Mouse (Mus musculus): ENCODE data around the gene Pde12. TPM values are rescaled to one million over a fixed set of nuclear protein-coding genes. Genes with fewer than 3 reads are reported as not detected.

The Pde12 gene
- polyA plus RNA-seq, 1 experiment: 3.4 TPM

DNA sequence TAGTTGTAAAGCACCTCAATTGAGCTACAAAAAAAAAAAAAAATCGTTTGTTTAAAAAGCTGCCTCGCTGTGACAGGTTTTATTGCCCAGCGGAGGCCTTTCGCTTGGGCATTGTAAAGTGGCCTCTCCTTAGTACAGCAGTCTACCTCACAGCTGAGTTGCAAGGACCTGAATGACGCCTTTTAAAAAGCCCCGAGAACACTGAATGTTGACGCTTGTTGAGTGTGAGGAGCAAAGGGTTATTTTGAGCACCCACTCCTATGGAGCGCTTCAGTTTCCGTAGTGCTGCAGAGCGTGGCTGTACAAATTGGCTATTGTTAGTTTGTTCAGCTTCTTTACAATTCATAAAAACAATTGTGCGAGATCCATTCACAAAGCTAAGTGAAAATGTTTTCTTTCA is 30.4 kb downstream of the Pde12 start:
- Histone ChIP-seq H3K27me3 (ENCODE audit: control insufficient read depth, insufficient read depth, insufficient read length) (no peaks in the 10 kb centered on the region), H3ac (ENCODE audit: control insufficient read depth, insufficient read length) (peak overlapping the region; percentile 41), H3K36me3 (ENCODE audit: control insufficient read depth, insufficient read depth) (no peaks in the 10 kb centered on the region), H3K79me2 (ENCODE audit: control insufficient read depth, insufficient read depth) (peaks cover 63% of the 10 kb centered on the region), H3K4me2 (ENCODE audit: low read depth) (peak overlapping the region; percentile 82), H3K4me3 (peak overlapping the region; percentile 100)
- no peak for TF ChIP-seq TCF12 (IDR thresholded peaks at IDR 0.05; ENCODE audit: insufficient read depth, poor library complexity, severe bottlenecking)

DNA sequence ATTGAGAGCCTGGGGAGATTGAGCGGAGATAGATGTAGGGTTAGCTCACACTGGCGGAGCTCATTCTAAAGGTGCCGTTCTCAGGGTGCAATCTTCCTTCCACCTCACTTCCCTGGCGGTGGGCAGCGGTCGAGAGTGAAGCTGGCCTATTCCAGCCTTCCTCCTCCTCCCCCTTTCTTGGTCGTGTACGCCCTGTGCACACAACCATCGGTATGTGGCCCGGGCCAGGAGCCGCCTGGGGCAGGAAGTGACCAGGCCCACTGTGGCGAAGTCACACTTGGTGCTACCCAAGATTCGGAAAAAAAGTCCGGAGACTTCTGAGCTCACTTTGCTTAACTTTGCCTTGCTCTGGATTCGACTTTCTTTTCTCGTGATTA is 31.0 kb downstream of the Pde12 start:
- H3K27me3 ChIP-seq (ENCODE audit: control insufficient read depth, insufficient read depth, insufficient read length): no peaks in the 10 kb centered on the region

DNA sequence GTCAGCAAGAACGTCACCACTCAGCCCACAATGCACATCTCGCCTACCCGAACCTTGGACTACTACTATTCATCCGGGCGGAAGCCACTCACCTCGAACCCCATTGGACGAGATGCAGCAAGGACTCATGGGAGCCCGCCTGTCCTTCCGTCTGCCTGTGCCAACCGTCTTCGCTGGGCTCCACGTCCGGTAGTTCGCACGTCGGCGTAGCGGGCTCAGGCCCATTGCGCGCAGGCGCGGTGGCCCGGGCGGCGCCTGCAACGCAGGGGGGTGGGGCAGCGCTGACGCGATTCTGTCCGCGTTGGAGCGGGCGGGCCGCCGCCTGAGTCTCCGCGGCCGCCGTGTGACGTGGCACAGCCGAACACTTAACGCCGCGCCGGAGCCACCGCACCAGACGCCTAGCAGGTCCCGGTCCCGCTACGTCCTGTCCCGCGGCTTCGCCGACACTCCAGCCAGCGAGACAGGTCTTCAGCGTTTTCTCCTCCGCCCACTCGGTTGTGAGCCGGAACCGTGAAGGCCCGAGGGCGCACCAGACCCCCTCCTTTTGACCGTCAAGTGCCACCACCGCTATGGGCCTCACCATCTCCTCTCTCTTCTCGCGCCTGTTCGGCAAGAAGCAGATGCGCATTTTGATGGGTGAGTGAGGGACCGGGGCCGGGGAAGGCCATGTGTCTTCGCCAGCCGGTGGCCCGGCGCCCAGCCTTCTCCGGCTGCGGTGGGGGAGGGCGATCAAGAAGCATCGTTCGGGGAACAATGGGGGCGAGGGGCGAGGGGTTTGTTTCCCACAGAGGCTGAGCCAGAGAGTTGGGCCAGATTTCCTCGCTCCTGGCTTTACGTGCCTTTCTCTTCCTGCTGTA is 31.6 kb downstream of the Pde12 start, which contains the start of gene Arf4:
Gene Arf4, plus strand, starts transcription at position 224 of the 857 bp plus-strand sequence.
- peak within 1 kb of the TSS; percentile 100 for H3K4me3 ChIP-seq
- no peaks in the 10 kb centered on the region for H3K27me3 ChIP-seq (ENCODE audit: control insufficient read depth, insufficient read depth, insufficient read length)
- TF ChIP-seq MYOD1 (IDR thresholded peaks at IDR 0.05; ENCODE audit: control insufficient read depth in 1 of 3, insufficient read length in 2 of 3, low read depth in 2 of 3): peak in 1 of 3 experiments; percentile 51
- TF ChIP-seq POLR2AphosphoS2 (IDR thresholded peaks at IDR 0.05; ENCODE audit: insufficient read length, low read depth): peak; percentile 94
- TF ChIP-seq POLR2A (IDR thresholded peaks at IDR 0.05; ENCODE audit: insufficient read length, low read depth): peak; percentile 78
- TF ChIP-seq SRF (IDR thresholded peaks at IDR 0.05; ENCODE audit: control insufficient read depth, insufficient read length, low read depth): no peak
- peak in 1 of 3 experiments; percentile 43 for TF ChIP-seq MYOG (IDR thresholded peaks at IDR 0.05; ENCODE audit: control insufficient read depth in 1 of 3, insufficient read depth in 1 of 3, insufficient read length in 2 of 3, low read depth in 2 of 3)
- TF ChIP-seq TCF3 (IDR thresholded peaks at IDR 0.05; ENCODE audit: insufficient read length, low read depth): peak; percentile 13
- TF ChIP-seq CEBPB (IDR thresholded peaks at IDR 0.05; ENCODE audit: insufficient read depth, poor library complexity, severe bottlenecking): no peak
- peak within 1 kb of the TSS; percentile 95 for H3K4me2 ChIP-seq (ENCODE audit: low read depth)
- no peaks in the 10 kb centered on the region for H3K36me3 ChIP-seq (ENCODE audit: control insufficient read depth, insufficient read depth)
- H3K79me2 ChIP-seq (ENCODE audit: control insufficient read depth, insufficient read depth): peaks cover 51% of the 10 kb centered on the region
- H3ac ChIP-seq (ENCODE audit: control insufficient read depth, insufficient read length): peak within 1 kb of the TSS; percentile 41

More for the DNA sequence above, 31.0 kb downstream of the Pde12 start:
- peak; percentile 27 for TF ChIP-seq POLR2A (IDR thresholded peaks at IDR 0.05; ENCODE audit: insufficient read length, low read depth)
- no peak for TF ChIP-seq MYOD1 (IDR thresholded peaks at IDR 0.05; ENCODE audit: control insufficient read depth in 1 of 3, insufficient read length in 2 of 3, low read depth in 2 of 3)
- TF ChIP-seq MAX (IDR thresholded peaks at IDR 0.05; ENCODE audit: low read depth): no peak
- Histone ChIP-seq H3ac (ENCODE audit: control insufficient read depth, insufficient read length) (peak overlapping the region; percentile 41), H3K4me2 (ENCODE audit: low read depth) (peak overlapping the region; percentile 82), H3K79me2 (ENCODE audit: control insufficient read depth, insufficient read depth) (peaks cover 57% of the 10 kb centered on the region), H3K4me3 (peak overlapping the region; percentile 100), H3K36me3 (ENCODE audit: control insufficient read depth, insufficient read depth) (no peaks in the 10 kb centered on the region)

DNA sequence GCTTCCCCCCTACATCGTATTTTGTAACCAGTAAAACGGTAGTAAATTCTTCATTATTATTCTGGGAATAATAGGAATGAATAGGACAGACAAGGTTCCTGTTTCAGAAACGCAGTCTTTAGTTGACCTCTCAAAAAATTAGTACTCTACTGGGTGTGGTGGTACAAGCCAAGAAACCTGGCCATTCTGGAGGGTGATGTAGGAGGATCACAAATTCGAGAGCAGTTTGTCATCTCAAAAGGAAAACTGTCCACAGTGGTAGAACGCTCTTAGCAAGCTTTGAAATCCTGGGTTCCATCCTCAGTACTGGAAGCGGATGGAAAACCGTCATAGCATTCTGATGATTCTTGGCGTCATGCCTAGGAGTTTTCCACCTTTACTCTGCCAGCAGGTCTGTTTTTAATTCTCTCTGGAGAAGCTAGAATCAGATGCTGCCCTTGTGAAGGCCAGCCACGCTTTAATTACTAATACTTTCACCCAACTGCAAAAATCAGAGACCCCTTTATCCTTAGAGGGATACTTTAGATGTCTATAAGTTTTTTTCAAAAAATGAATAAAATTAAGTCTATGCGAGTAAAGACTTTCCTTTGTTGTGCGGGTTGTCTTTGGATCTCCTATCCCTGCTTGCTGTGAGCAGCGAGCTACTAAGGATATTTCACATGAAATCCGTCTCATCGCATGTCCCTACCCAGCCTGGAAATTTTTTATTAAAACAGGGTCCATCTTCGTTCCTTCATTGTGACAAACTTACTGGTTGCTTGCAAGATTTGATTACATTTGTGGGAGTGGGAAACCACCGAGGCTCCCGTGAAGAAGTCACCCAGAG is 32.4 kb downstream of the Pde12 start:
- Histone ChIP-seq H3ac (ENCODE audit: control insufficient read depth, insufficient read length) (peak overlapping the region; percentile 41), H3K27me3 (ENCODE audit: control insufficient read depth, insufficient read depth, insufficient read length) (no peaks in the 10 kb centered on the region), H3K79me2 (ENCODE audit: control insufficient read depth, insufficient read depth) (peaks cover 43% of the 10 kb centered on the region), H3K4me3 (peak overlapping the region; percentile 100), H3K4me2 (ENCODE audit: low read depth) (peak overlapping the region; percentile 95), H3K36me3 (ENCODE audit: control insufficient read depth, insufficient read depth) (peaks cover 4% of the 10 kb centered on the region)
- TF ChIP-seq MYOG (IDR thresholded peaks at IDR 0.05; ENCODE audit: control insufficient read depth in 1 of 3, insufficient read depth in 1 of 3, insufficient read length in 2 of 3, low read depth in 2 of 3) (no peak), POLR2AphosphoS2 (IDR thresholded peaks at IDR 0.05; ENCODE audit: insufficient read length, low read depth) (no peak), MAX (IDR thresholded peaks at IDR 0.05; ENCODE audit: low read depth) (no peak), CEBPB (IDR thresholded peaks at IDR 0.05; ENCODE audit: insufficient read depth, poor library complexity, severe bottlenecking) (no peak), SRF (IDR thresholded peaks at IDR 0.05; ENCODE audit: control insufficient read depth, insufficient read length, low read depth) (no peak), TCF12 (IDR thresholded peaks at IDR 0.05; ENCODE audit: insufficient read depth, poor library complexity, severe bottlenecking) (no peak), REST (IDR thresholded peaks at IDR 0.05; ENCODE audit: insufficient read depth, insufficient read length) (no peak), MYOD1 (IDR thresholded peaks at IDR 0.05; ENCODE audit: control insufficient read depth in 1 of 3, insufficient read length in 2 of 3, low read depth in 2 of 3) (no peak), TCF3 (IDR thresholded peaks at IDR 0.05; ENCODE audit: insufficient read length, low read depth) (no peak), POLR2A (IDR thresholded peaks at IDR 0.05; ENCODE audit: insufficient read length, low read depth) (no peak), USF1 (IDR thresholded peaks at IDR 0.05; ENCODE audit: low read depth) (no peak), E2F4 (IDR thresholded peaks at IDR 0.05; ENCODE audit: insufficient read depth) (no peak)

DNA sequence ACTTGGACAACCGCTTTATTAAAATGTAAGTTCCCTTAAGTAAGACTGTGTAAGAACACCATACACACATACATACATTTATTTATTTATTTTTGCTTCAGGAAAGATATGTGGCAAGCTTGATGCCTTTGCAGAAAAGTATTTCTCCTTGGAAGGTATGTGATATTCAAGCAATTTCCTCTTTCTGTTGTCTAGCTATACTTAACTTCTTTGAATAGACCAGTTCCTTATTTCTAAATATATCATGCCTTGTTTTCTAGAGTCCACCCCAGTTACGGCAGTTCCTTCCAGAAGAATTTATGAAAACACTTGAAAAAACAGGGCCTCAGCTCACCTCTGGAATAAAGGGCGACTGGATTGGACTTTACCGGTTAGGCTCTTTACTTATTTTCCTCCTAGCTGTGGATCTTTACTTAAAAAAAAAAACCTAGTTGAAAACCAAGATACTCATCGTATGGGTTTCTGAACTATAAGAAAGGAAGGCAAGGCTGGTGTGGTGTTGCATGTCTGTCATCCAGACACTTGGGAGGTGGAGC is 43.0 kb downstream of the Pde12 start:
- no peak for TF ChIP-seq MYOG (IDR thresholded peaks at IDR 0.05; ENCODE audit: control insufficient read depth in 1 of 3, insufficient read depth in 1 of 3, insufficient read length in 2 of 3, low read depth in 2 of 3)
- TF ChIP-seq MAX (IDR thresholded peaks at IDR 0.05; ENCODE audit: low read depth): no peak
- TF ChIP-seq POLR2A (IDR thresholded peaks at IDR 0.05; ENCODE audit: insufficient read length, low read depth): no peak
- TF ChIP-seq E2F4 (IDR thresholded peaks at IDR 0.05; ENCODE audit: insufficient read depth): no peak
- no peak for TF ChIP-seq TCF12 (IDR thresholded peaks at IDR 0.05; ENCODE audit: insufficient read depth, poor library complexity, severe bottlenecking)
- no peak for TF ChIP-seq MYOD1 (IDR thresholded peaks at IDR 0.05; ENCODE audit: control insufficient read depth in 1 of 3, insufficient read length in 2 of 3, low read depth in 2 of 3)
- no peak for TF ChIP-seq TCF3 (IDR thresholded peaks at IDR 0.05; ENCODE audit: insufficient read length, low read depth)
- no peak for TF ChIP-seq SRF (IDR thresholded peaks at IDR 0.05; ENCODE audit: control insufficient read depth, insufficient read length, low read depth)
- TF ChIP-seq CEBPB (IDR thresholded peaks at IDR 0.05; ENCODE audit: insufficient read depth, poor library complexity, severe bottlenecking): no peak
- TF ChIP-seq POLR2AphosphoS2 (IDR thresholded peaks at IDR 0.05; ENCODE audit: insufficient read length, low read depth): no peak
- no peak for TF ChIP-seq REST (IDR thresholded peaks at IDR 0.05; ENCODE audit: insufficient read depth, insufficient read length)
- no peak for TF ChIP-seq USF1 (IDR thresholded peaks at IDR 0.05; ENCODE audit: low read depth)
- Histone ChIP-seq H3K4me2 (ENCODE audit: low read depth) (no peak overlapping the region), H3K36me3 (ENCODE audit: control insufficient read depth, insufficient read depth) (peaks cover 48% of the 10 kb centered on the region), H3K27me3 (ENCODE audit: control insufficient read depth, insufficient read depth, insufficient read length) (no peaks in the 10 kb centered on the region), H3ac (ENCODE audit: control insufficient read depth, insufficient read length) (no peak overlapping the region), H3K79me2 (ENCODE audit: control insufficient read depth, insufficient read depth) (no peaks in the 10 kb centered on the region), H3K4me3 (no peak overlapping the region)

All from myocyte (in vitro differentiated cells).